Mouse (Mus musculus) gastrocnemius, postnatal 14 days (tissue): ENCODE data around the gene Lrig2. TPM values are rescaled to one million over a fixed set of nuclear protein-coding genes. Genes with fewer than 3 reads are reported as not detected.
A peak's percentile ranks its signal among the peaks of the same experiment; 100 is the strongest.

ENCODE experiments used
- DNase-seq: peaks from one replicate; pipeline ENCODE4 v3.0.0; 2021; ENCODE audit warnings: mixed read lengths
- intact Hi-C: fragments of 180-260 bp; cut with DNase I; formaldehyde crosslinking; loops from one replicate; pipeline ENCODE4 v1.15.1; 2025; ENCODE audit warnings: low total_unique reads
- total RNA-seq, 2 experiments: library from RNA; stranded (reverse); gene quantifications; 2 replicates each; pipeline ENCODE4 v1.2.3; 2021

The Lrig2 gene
- total RNA-seq, 2 experiments from 2014 or later, result 5.8 to 8.5 TPM

- no peak for DNase-seq
- intact Hi-C loops, result no loop called here
Observed at GRCm38 (mm10) chr3:104514510-104514909, 2.8 kb upstream of the Lrig2 start.

GRCm38 (mm10) chr3:104512424-104512748, 668 bp upstream of the Lrig2 start:
- no peak for DNase-seq
- intact Hi-C loops, result no loop called here

GRCm38 (mm10) chr3:104510771-104511429, 818 bp downstream of the Lrig2 start:
- no peak for DNase-seq
- intact Hi-C loops, result no loop called here

- no peak for DNase-seq
- intact Hi-C loops, result no loop called here
Observed at GRCm38 (mm10) chr3:104501648-104502047, 10.1 kb downstream of the Lrig2 start.

GRCm38 (mm10) chr3:104500881-104501280, 10.8 kb downstream of the Lrig2 start:
- intact Hi-C loops, result no loop called here
- no peak for DNase-seq

GRCm38 (mm10) chr3:104496176-104496575, 15.5 kb downstream of the Lrig2 start:
- intact Hi-C loops, result no loop called here
- no peak for DNase-seq

- DNase-seq, result no peak
- intact Hi-C loops, result no loop called here
Observed at GRCm38 (mm10) chr3:104480946-104481719, 30.6 kb downstream of the Lrig2 start.

GRCm38 (mm10) chr3:104478056-104478455, 33.7 kb downstream of the Lrig2 start:
- intact Hi-C loops, result no loop called here
- no peak for DNase-seq

- DNase-seq, result no peak
- intact Hi-C loops, result no loop called here
Observed at GRCm38 (mm10) chr3:104469421-104469820, 42.3 kb downstream of the Lrig2 start.

- intact Hi-C loops, result no loop called here
- DNase-seq, result no peak
Observed at GRCm38 (mm10) chr3:104461226-104461625, 50.5 kb downstream of the Lrig2 start.

GRCm38 (mm10) chr3:104458588-104458987, 53.1 kb downstream of the Lrig2 start:
- intact Hi-C loops, result no loop called here
- no peak for DNase-seq

GRCm38 (mm10) chr3:104455506-104456275, 56.0 kb downstream of the Lrig2 start:
- intact Hi-C loops, result no loop called here
- DNase-seq, result no peak

GRCm38 (mm10) chr3:104447240-104447639, 64.5 kb downstream of the Lrig2 start:
- DNase-seq, result no peak
- intact Hi-C loops, result loop anchor here (10.0 kb wide), 1 partner anchor 542 kb away; no protein-coding TSS in a partner anchor

- no peak for DNase-seq
- intact Hi-C loops, result loop anchor here (10.0 kb wide), 1 partner anchor 542 kb away; no protein-coding TSS in a partner anchor
Observed at GRCm38 (mm10) chr3:104446689-104447088, 65.0 kb downstream of the Lrig2 start.

- DNase-seq, result no peak
- intact Hi-C loops, result loop anchor here (10.0 kb wide), 1 partner anchor 541 kb away; no protein-coding TSS in a partner anchor
Observed at GRCm38 (mm10) chr3:104445576-104445975, 66.1 kb downstream of the Lrig2 start.

- intact Hi-C loops, result loop anchor here (10.0 kb wide), 1 partner anchor 540 kb away; no protein-coding TSS in a partner anchor
- DNase-seq, result no peak
Observed at GRCm38 (mm10) chr3:104444946-104445460, 66.7 kb downstream of the Lrig2 start.

GRCm38 (mm10) chr3:104444082-104444481, 67.6 kb downstream of the Lrig2 start:
- no peak for DNase-seq
- intact Hi-C loops, result loop anchor here (10.0 kb wide), 1 partner anchor 539 kb away; no protein-coding TSS in a partner anchor

- intact Hi-C loops, result loop anchor here (10.0 kb wide), 1 partner anchor 538 kb away; no protein-coding TSS in a partner anchor
- peak; percentile 43 for DNase-seq
Observed at GRCm38 (mm10) chr3:104442357-104442756, 69.4 kb downstream of the Lrig2 start.

- peak; percentile 96 for DNase-seq
- intact Hi-C loops, result loop anchor here (10.0 kb wide), 1 partner anchor 537 kb away; no protein-coding TSS in a partner anchor
Observed at GRCm38 (mm10) chr3:104441870-104442283, 69.8 kb downstream of the Lrig2 start.

- intact Hi-C loops, result loop anchor here (10.0 kb wide), 1 partner anchor 537 kb away; no protein-coding TSS in a partner anchor
- DNase-seq, result no peak
Observed at GRCm38 (mm10) chr3:104441435-104441834, 70.3 kb downstream of the Lrig2 start.
